Mouse (Mus musculus): ENCODE results near the gene Eci1. TPM values are rescaled to one million over a fixed set of nuclear protein-coding genes. Genes with fewer than 3 reads are reported as not detected.

Gene Eci1
- total and polyA plus RNA-seq, 2 experiments from 2014 or later, result 26.6 to 31.0 TPM

GRCm38 (mm10) chr17:24470701-24471527, 44.5 kb downstream of the Eci1 start:
- DNase-seq (ENCODE audit: low spot score) (peak; percentile 28), ATAC-seq (ENCODE audit: low FRiP score) (peak; percentile 17; the same call in 1 of the 2 replicates)
- Histone ChIP-seq H3K27ac (ENCODE audit: low read depth, low read length) (peak overlapping the region; percentile 85), H3K4me2 (ENCODE audit: low read depth, low read length, poor library complexity, severe bottlenecking) (peak overlapping the region; percentile 99), H3K27me3 (ENCODE audit: insufficient read depth, low read length) (no peaks in the 10 kb centered on the region), H3K9me3 (ENCODE audit: low read length) (no peaks in the 10 kb centered on the region), H3K36me3 (ENCODE audit: insufficient read depth, low read length) (peaks cover 21% of the 10 kb centered on the region), H3K4me1 (ENCODE audit: insufficient read depth, low read length) (peaks cover 17% of the 10 kb centered on the region), H3K4me3 (ENCODE audit: low read depth, low read length) (peak overlapping the region; percentile 81), H3K9ac (replicated peaks; ENCODE audit: low read length, poor library complexity, severe bottlenecking) (peak overlapping the region; percentile 86)
- under 1% methylated on average over 68 of the region's 68 CpGs for WGBS
- TF ChIP-seq CTCF (IDR thresholded peaks at IDR 0.05), result no peak

- H3K4me1 ChIP-seq (ENCODE audit: insufficient read depth, low read length), result peaks cover 17% of the 10 kb centered on the region
- H3K4me3 ChIP-seq (ENCODE audit: low read depth, low read length), result no peak overlapping the region
- H3K27me3 ChIP-seq (ENCODE audit: insufficient read depth, low read length), result no peaks in the 10 kb centered on the region
- peaks cover 35% of the 10 kb centered on the region for H3K36me3 ChIP-seq (ENCODE audit: insufficient read depth, low read length)
- H3K4me2 ChIP-seq (ENCODE audit: low read depth, low read length, poor library complexity, severe bottlenecking), result peak overlapping the region; percentile 99
- no peaks in the 10 kb centered on the region for H3K9me3 ChIP-seq (ENCODE audit: low read length)
- ATAC-seq (ENCODE audit: low FRiP score), result no peak
- no peak for TF ChIP-seq CTCF (IDR thresholded peaks at IDR 0.05)
- no peak overlapping the region for H3K9ac ChIP-seq (replicated peaks; ENCODE audit: low read length, poor library complexity, severe bottlenecking)
- peak; percentile 49 for DNase-seq (ENCODE audit: low spot score)
- no peak overlapping the region for H3K27ac ChIP-seq (ENCODE audit: low read depth, low read length)
- 92% methylated on average over 4 of the region's 4 CpGs for WGBS
Measured at GRCm38 (mm10) chr17:24472512-24472911, 46.1 kb downstream of the Eci1 start.

- no peak for TF ChIP-seq CTCF (IDR thresholded peaks at IDR 0.05)
- H3K9me3 ChIP-seq (ENCODE audit: low read length), result no peaks in the 10 kb centered on the region
- H3K4me1 ChIP-seq (ENCODE audit: insufficient read depth, low read length), result peaks cover 20% of the 10 kb centered on the region
- DNase-seq (ENCODE audit: low spot score) (no peak), ATAC-seq (ENCODE audit: low FRiP score) (no peak)
- WGBS, result 86% methylated on average over 6 of the region's 6 CpGs
- H3K27ac ChIP-seq (ENCODE audit: low read depth, low read length), result no peak within 1 kb of the TSS
- no peaks in the 10 kb centered on the region for H3K27me3 ChIP-seq (ENCODE audit: insufficient read depth, low read length)
- H3K4me3 ChIP-seq (ENCODE audit: low read depth, low read length), result no peak within 1 kb of the TSS
- no peak within 1 kb of the TSS for H3K4me2 ChIP-seq (ENCODE audit: low read depth, low read length, poor library complexity, severe bottlenecking)
- H3K9ac ChIP-seq (replicated peaks; ENCODE audit: low read length, poor library complexity, severe bottlenecking), result no peak within 1 kb of the TSS
- H3K36me3 ChIP-seq (ENCODE audit: insufficient read depth, low read length), result peaks cover 35% of the 10 kb centered on the region
Measured at GRCm38 (mm10) chr17:24473612-24474275, 47.3 kb downstream of the Eci1 start, which contains the start of gene Bricd5. Bricd5 (plus strand) TSS chr17:24473884.

- DNase-seq (ENCODE audit: low spot score) (peak; percentile 54), ATAC-seq (ENCODE audit: low FRiP score) (no peak)
- Histone ChIP-seq H3K27ac (ENCODE audit: low read depth, low read length) (no peak overlapping the region), H3K36me3 (ENCODE audit: insufficient read depth, low read length) (peaks cover 35% of the 10 kb centered on the region), H3K27me3 (ENCODE audit: insufficient read depth, low read length) (no peaks in the 10 kb centered on the region), H3K9ac (replicated peaks; ENCODE audit: low read length, poor library complexity, severe bottlenecking) (no peak overlapping the region), H3K9me3 (ENCODE audit: low read length) (no peaks in the 10 kb centered on the region), H3K4me1 (ENCODE audit: insufficient read depth, low read length) (peaks cover 20% of the 10 kb centered on the region), H3K4me3 (ENCODE audit: low read depth, low read length) (no peak overlapping the region), H3K4me2 (ENCODE audit: low read depth, low read length, poor library complexity, severe bottlenecking) (no peak overlapping the region)
- WGBS, result 82% methylated on average over 5 of the region's 5 CpGs
- TF ChIP-seq CTCF (IDR thresholded peaks at IDR 0.05), result no peak
Measured at GRCm38 (mm10) chr17:24474557-24474956, 48.1 kb downstream of the Eci1 start.

- no peak overlapping the region for H3K9ac ChIP-seq (replicated peaks; ENCODE audit: low read length, poor library complexity, severe bottlenecking)
- H3K27me3 ChIP-seq (ENCODE audit: insufficient read depth, low read length), result no peaks in the 10 kb centered on the region
- peaks cover 20% of the 10 kb centered on the region for H3K4me1 ChIP-seq (ENCODE audit: insufficient read depth, low read length)
- TF ChIP-seq CTCF (IDR thresholded peaks at IDR 0.05), result no peak
- no peak overlapping the region for H3K27ac ChIP-seq (ENCODE audit: low read depth, low read length)
- no peak overlapping the region for H3K4me3 ChIP-seq (ENCODE audit: low read depth, low read length)
- 93% methylated on average over 6 of the region's 6 CpGs for WGBS
- H3K4me2 ChIP-seq (ENCODE audit: low read depth, low read length, poor library complexity, severe bottlenecking), result no peak overlapping the region
- H3K36me3 ChIP-seq (ENCODE audit: insufficient read depth, low read length), result peaks cover 35% of the 10 kb centered on the region
- DNase-seq (ENCODE audit: low spot score), result no peak
- H3K9me3 ChIP-seq (ENCODE audit: low read length), result no peaks in the 10 kb centered on the region
- no peak for ATAC-seq (ENCODE audit: low FRiP score)
Measured at GRCm38 (mm10) chr17:24475586-24475985, 49.1 kb downstream of the Eci1 start.
